Mouse (Mus musculus): ENCODE results near the gene Tmem87a.
A peak's percentile ranks its signal among the peaks of the same experiment; 100 is the strongest.

Gene Tmem87a

DNA sequence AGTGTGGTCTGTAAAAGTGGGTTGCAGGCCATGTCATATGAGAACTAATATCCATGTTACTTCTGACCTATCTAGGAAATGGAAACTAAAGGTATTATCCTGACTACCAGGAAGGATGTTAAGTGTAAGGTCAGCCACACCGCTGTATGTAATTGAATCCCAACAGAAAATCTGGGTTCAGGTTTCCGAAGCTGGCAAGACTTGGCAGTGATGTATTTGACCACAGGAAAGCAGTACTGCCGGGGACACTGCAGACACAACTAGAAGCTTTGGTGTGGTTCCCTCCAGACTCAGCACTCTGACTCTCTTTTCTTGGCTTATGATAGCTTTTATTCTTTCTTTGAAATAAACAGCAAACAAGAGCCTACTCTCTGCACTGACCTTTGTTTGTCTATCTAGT lies 37.4 kb downstream of the Tmem87a start:
- DNase-seq (ENCODE audit: low read depth, low spot score) = no peak

DNA sequence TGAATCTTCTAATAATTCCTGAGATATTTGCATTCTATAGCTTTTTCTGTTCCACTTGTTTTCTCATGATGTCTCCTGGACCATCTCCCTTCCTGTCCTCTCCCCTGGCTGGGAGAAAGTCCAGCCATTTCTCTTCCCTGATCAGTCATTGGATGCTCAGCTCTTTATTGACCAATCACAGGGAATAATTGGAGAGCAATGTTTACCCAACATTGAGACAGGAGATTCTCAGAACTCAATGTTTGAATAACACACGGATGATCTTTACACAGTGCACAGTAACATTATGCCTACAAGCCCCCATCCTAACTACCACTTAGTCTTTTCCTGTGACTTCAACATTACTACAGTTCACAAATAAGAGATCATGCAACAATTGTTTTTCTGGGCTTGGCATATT lies 43.5 kb downstream of the Tmem87a start:
- no peak for DNase-seq (ENCODE audit: low read depth, low spot score)

DNA sequence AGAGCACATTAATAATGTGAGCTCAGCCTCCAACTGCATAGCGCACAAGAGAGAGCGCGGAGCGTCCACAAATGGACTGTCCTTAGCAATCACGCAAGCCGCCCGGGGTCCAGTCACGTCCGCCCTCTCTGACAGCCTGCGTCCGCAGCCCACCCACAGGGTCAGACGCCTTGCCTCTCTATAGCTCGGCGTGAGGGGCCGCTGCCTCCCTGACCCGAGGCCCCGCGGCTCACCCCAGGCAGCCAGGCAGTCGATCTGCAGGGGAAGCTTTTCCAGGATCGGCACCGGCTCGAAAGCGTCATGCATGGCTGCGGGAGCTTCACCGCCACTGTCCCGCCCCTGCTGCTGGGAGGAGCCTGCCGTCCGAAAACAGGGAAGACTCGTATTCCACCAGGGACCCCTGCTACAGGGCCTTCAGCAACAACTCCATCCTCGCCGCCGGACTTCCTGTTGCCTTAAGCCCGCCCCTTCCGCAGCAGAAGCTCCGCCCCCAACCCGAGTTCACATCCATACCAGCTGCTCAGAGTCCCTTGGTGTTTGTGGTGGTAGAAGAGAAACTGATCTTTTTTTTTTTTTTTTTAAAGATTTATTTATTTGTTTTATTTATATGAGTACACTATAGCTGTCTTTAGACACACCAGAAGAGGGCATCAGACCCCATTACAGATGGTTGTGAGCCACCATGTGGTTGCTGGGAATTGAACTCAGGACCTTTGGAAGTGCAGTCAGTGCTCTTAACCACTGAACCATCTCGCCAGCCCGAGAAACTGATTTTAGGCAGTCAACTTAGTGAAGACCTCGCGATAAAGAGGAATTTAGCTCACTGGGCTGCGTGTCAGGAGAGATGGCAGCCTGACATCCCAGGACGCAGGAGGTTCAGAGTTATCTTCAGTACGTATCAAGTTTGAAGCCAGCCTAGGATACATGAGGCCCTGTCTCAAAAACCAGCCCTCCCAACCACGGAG lies 50.9 kb downstream of the Tmem87a start, which contains the start of gene Vps39:
Gene Vps39 (minus strand): TSS at position 456 of the 965 bp plus-strand sequence.
- DNase-seq (ENCODE audit: low read depth, low spot score) = peak; percentile 67

DNA sequence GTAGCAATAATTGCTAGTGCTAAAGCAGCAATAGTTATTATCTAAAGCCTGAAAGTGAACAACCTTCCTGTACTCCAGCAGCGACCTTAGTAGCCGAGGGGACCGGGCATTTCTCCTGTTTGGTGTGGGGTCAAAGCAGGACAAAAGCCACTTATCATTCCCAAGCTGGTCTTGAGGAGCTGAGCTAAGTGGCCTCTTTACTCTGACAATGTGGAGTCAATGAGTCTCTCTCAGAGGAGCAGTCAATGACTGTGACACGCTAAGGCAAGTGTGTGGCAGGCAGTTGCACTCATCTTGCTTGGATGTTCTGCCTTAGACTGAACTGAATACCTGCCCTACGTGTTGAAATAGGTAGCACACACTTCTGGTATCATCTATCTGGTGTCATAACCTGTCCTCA lies 52.6 kb downstream of the Tmem87a start:
- no peak for DNase-seq (ENCODE audit: low read depth, low spot score)

DNA sequence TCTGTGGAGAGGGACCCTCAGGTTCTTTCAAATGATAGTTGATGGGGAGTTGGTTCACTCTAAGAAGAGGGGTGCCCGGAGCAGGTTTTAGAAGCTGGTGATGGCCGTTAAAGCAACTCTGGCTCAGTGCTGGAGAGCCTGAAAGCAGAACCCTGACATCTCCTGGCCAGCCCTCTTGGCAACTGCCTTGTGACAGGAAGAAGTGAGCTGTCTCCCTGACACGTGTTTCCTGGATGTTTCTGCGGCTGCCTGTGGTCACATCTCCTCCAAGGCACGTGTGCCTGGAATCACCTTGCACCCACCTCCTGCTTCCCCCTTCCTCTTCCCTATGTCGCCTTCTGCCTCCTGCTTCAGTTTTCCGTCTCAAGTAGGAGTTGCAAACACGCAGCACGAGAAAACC lies 55.8 kb downstream of the Tmem87a start:
- DNase-seq (ENCODE audit: low read depth, low spot score) = no peak

DNA sequence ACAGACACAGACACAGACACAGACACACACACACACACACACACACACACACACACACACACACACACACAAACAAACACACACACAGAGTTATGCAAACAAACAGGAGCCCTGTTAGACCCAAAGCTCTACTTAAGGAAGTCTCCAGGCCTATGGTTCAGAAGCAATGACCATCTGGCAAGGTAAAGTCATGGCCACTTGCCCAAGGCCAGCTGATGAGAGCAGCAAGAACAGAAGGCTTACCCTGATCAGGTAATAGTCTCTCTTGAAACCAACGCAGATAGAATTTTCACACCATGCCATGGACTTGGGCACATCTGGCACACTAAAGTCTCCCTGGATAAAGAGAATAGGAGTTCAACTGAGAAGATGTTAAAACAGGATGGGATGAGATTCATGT lies 62.2 kb downstream of the Tmem87a start:
- DNase-seq (ENCODE audit: low read depth, low spot score) = no peak

DNA sequence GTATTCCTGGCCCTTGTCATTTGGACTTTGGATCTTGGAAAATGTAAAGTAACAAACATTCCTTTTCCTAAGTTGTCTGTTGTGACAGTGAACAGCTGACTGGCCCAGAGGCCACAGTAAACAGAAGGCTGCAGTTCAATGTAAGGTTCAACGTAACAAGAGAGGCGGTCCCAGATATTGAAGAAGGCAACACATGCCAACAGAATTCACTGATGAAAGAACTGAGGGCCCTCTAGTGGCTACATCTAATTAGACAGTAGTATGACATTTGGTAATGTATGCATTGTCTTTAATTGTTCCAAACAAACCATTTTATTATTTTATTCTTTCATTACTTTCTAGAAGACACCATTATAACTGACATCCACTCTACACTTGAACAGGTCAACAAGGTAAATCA lies 66.0 kb downstream of the Tmem87a start:
- peak; percentile 6 for DNase-seq (ENCODE audit: low read depth, low spot score)

- DNase-seq (ENCODE audit: low read depth, low spot score) = no peak
Measured at GRCm38 (mm10) chr2:120331575-120331974, 72.3 kb downstream of the Tmem87a start.

GRCm38 (mm10) chr2:120315077-120315476 lies 88.8 kb downstream of the Tmem87a start:
- DNase-seq (ENCODE audit: low read depth, low spot score) = no peak

DNA sequence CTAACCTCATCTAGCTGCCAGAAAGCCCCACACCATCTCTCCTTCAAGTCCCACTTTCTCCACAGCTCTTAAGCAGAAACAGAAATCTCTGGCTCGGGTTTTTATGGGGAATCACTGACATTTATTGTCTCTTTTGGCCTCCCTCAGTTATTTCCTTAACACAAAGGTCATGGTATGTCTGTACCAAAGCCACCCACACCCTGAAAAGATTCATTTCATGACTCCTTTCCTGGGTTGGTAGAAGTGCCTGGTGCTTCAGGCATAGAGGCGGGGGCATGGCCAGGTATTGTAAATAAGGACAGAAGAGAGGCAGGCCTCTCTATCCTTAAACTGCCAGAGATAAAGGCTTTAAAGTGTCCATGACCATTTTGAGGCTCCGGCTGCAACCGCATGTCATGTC lies 89.4 kb downstream of the Tmem87a start:
- no peak for DNase-seq (ENCODE audit: low read depth, low spot score)

GRCm38 (mm10) chr2:120313976-120314375 lies 89.9 kb downstream of the Tmem87a start, which contains the start of gene Pla2g4f:
Pla2g4f (minus strand) TSS chr2:120314165.
- DNase-seq (ENCODE audit: low read depth, low spot score) = no peak

DNA sequence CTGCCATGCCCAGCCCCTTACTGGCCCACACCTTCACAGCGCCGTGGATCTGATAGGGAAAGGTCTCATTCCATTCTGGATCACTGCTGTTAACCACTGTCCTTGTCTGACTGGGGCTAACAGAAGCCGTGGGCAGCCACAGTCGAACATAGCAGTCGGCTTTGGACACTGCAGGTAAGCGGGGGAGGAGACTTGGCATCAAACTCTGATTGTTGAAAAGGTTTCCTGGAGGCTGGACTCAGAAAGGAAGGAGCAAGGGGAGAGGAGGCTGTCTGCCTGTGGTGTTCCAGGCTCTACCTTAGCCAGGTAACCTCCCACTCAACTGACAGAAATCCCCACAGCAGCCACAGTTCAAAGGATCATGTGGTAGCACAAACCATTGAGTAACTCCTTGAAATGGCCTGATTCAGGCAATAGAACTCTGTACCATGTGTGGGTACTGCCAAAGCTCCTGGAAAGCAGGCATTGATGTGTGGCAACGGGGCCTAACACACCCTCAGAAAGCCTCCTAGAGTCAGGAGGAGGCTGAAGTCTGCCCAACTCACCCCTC lies 91.6 kb downstream of the Tmem87a start:
- no peak for DNase-seq (ENCODE audit: low read depth, low spot score)
